Mouse (Mus musculus) heart, postnatal 0 days (tissue): ENCODE measurements around the gene Prmt1.

Experiments used
- CTCF ChIP-seq: IDR thresholded peaks from 2 replicates; pipeline ENCODE4 v1.5.1; 2016; ENCODE audit warnings: antibody characterized with exemption, control low read depth, low read depth
- EP300 ChIP-seq: IDR thresholded peaks from 2 replicates; pipeline ENCODE4 v1.6.1; 2016; ENCODE audit warnings: antibody characterized with exemption, low read depth

- no peak for TF ChIP-seq CTCF
- TF ChIP-seq EP300: no peak
Observed at GRCm38 (mm10) chr7:44974383-44975116, 11.8 kb downstream of the Prmt1 start, which contains the start of gene Cpt1c.
